Mouse (Mus musculus) left cerebral cortex, adult 2 months (tissue): Measurements from ENCODE around the gene Tnfsf14. TPM values are rescaled to one million over a fixed set of nuclear protein-coding genes. Genes with fewer than 3 reads are reported as not detected.

ENCODE experiments used
- DNase-seq, 2 experiments: peaks; one replicate each; pipeline ENCODE4 v3.0.0; 2021 to 2022; ENCODE audit warnings: low spot score in 2 of 2, mixed read lengths in 1 of 2; ENCODE audit errors: extremely low spot score in 1 of 2
- H3K27ac ChIP-seq: fragments of 200-600 bp; 2 replicates; pipeline ENCODE4 v1.8.1; 2022
- H3K4me3 ChIP-seq: fragments of 200-600 bp; 2 replicates; pipeline ENCODE4 v1.8.1; 2022
- CTCF ChIP-seq: fragments of 200-600 bp; IDR thresholded peaks from 2 replicates; pipeline ENCODE4 v1.8.1; 2022; ENCODE audit warnings: antibody characterized with exemption, mild to moderate bottlenecking, moderate library complexity
- intact Hi-C: fragments of 180-260 bp; cut with DNase I; formaldehyde crosslinking; loops from one replicate; pipeline ENCODE4 v1.15.1; 2025
- total RNA-seq, 2 experiments: library from RNA; stranded (reverse); gene quantifications; 2 replicates each; pipeline ENCODE4 v1.2.3; 2021

The Tnfsf14 gene
- total RNA-seq, 2 experiments from 2014 or later: not detected

- Histone ChIP-seq H3K27ac (no peak overlapping the region), H3K4me3 (no peak overlapping the region)
- intact Hi-C loops: no loop called here
- TF ChIP-seq CTCF: no peak
- no peak for DNase-seq
Observed at GRCm38 (mm10) chr17:57223313-57223712, 29.3 kb upstream of the Tnfsf14 start.

DNA sequence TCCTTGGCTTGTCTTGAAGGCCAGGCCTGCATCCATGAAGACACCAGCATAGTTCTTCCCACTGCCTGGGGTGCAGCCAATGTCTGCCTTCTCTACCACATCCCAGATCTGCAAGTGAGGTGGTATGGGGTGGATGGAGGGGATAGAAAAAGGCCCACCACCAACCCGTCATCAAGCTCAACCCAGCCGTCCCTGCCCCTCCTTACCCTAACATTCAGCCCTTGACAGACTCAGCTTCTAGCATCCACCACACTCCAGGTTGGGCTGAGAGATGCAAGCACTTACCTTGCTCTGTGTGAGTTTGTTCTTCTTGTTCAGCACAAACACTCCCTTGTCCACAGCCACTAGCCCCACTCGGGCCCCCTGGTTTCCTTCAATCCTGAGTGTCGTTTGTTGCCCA lies 27.9 kb upstream of the Tnfsf14 start:
- Histone ChIP-seq H3K27ac (no peak overlapping the region), H3K4me3 (no peak overlapping the region)
- intact Hi-C loops: no loop called here
- TF ChIP-seq CTCF: no peak
- no peak for DNase-seq

DNA sequence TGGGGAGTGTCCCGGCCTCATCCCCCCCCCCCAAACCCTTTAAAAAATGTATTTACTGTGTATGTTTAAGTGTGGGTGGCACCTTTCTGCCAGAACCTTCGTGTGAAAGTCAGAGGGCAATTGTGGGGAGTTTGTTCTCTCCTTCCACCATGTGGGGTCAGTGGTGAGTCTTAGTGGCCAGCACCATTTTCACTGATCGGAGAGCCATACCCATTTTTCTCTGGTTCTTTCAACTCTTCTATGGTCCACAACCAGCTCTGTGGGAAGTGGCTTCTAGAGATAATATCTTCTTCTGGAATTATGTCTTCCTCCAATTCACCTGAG lies 25.9 kb upstream of the Tnfsf14 start:
- H3K4me3 ChIP-seq: no peak overlapping the region
- H3K27ac ChIP-seq: no peak overlapping the region
- intact Hi-C loops: loop anchor here (1.0 to 2.0 kb wide), 2 partner anchors 57 to 115 kb away; no protein-coding TSS in a partner anchor
- TF ChIP-seq CTCF: peak; percentile 43
- DNase-seq: no peak

DNA sequence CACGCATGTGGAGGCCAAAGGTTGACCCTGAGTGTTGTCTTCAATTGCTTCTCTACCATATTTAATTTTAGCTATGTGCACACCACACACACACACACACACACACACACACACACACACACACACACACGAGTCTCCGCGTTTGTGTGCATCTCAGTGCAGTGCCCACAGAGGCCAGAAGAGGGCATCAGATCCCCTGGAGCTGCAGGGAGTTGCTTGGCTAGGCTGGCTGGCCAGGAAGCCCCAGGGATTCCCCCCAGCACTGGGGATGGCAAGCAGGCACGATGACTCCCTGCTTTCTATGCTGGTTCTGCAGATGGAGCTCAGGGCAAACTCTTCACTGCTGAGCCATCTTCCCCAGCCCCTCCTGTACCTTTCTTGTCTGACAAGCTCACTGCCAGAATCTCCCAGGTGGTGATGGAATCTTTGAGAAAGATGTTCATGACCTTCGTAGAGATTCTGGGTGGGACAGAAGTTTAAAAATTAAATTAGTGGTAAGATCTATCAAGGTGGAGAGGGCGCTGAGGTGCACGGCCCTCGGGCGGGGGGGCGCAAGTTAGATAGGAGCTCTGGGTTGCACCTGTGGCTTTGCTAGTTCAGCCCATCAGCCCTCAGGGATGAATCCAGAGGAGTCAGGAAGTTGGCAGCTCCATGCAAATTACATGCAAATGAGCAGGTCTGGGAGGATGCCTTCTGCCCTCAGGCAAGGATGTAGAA lies 25.3 kb upstream of the Tnfsf14 start:
- peak; percentile 48 to 69 for DNase-seq
- Histone ChIP-seq H3K27ac (no peak overlapping the region), H3K4me3 (no peak overlapping the region)
- TF ChIP-seq CTCF: peak; percentile 57
- intact Hi-C loops: loop anchor here (1.0 to 2.0 kb wide), 2 partner anchors 57 to 116 kb away; no protein-coding TSS in a partner anchor

GRCm38 (mm10) chr17:57218335-57218900 lies 24.4 kb upstream of the Tnfsf14 start:
- Histone ChIP-seq H3K4me3 (no peak overlapping the region), H3K27ac (no peak overlapping the region)
- intact Hi-C loops: loop anchor here (2.0 kb wide), 1 partner anchor 58 kb away; no protein-coding TSS in a partner anchor
- DNase-seq: no peak
- no peak for TF ChIP-seq CTCF

DNA sequence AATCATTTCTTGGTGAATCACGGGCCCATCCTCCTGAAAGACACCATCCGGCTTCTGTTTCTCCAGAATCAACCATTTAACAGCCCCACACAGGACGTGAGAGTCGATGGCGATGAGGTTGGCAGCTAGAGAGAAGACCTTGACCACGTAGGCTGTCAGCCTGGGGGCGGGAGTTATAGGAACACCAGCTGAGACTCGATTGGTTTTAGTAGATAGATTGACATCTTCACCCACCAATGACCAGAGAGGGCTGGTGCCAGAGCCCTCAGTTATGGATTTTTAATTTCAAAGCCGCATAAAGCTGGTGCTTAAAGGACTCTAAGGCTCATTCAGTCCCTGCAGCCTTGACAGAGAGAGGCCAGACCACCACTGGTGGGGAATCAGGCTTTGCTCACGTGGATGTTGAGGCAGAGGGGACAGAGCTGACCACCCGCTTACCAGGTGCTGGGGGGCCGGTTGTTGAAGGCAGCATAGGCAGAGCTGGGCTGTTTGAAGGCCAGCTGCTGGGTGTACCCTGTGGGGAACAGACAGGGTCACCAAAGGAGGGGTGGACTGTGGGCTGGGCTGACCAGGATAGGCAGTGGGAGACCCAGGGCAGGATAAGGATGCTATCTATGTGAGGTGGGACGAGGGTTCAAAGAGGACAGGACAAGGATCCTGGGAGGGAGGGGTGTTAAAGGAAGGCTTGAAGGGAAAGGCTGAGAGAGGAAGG lies 20.9 kb upstream of the Tnfsf14 start:
- intact Hi-C loops: no loop called here
- no peak overlapping the region for H3K27ac ChIP-seq
- no peak overlapping the region for H3K4me3 ChIP-seq
- no peak for TF ChIP-seq CTCF
- no peak for DNase-seq

GRCm38 (mm10) chr17:57211501-57211900 lies 17.5 kb upstream of the Tnfsf14 start:
- Histone ChIP-seq H3K27ac (no peak overlapping the region), H3K4me3 (no peak overlapping the region)
- no peak for TF ChIP-seq CTCF
- intact Hi-C loops: no loop called here
- no peak for DNase-seq

DNA sequence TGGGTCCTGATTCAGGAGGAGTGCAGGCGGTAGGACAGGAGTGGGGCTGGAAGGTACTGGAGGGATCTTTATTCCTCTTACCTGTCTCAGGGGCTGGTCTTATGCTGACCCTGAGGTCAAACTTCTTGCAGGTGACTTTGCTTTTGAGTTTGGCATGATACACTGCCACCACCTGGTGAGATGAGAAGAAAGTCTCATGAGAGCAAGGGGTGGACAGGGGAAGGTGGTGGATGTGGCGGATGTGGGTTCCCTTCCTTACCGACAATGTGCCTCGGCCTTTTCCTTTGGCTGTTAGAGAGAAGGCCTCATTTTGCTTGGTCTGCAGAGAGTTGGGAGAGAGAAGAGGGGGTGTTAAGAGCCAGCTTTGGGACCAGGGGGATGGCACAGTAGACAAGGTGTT lies 15.4 kb upstream of the Tnfsf14 start:
- Histone ChIP-seq H3K27ac (no peak overlapping the region), H3K4me3 (no peak overlapping the region)
- no peak; the same call in 1 of the 2 replicates for TF ChIP-seq CTCF
- intact Hi-C loops: no loop called here
- no peak for DNase-seq

DNA sequence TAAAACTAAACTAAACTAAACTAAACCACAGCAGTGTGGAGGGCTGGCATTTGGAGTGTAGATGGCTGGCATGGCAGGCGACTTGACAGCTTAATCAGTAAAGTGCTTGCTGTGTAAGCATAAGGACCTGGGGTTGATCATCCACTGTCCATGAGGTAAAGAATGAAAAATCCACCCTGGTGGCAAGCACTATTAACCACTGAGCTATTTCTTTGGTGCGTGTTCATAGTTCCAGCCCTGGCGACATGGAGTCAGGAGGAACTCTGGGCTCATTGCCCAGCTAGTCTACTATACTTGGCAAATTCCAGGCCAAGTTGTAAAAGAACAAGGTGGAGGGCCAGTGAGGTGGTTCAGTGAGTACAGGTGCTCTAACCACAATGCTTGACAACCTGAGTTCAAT lies 14.0 kb upstream of the Tnfsf14 start:
- intact Hi-C loops: no loop called here
- no peak for DNase-seq
- H3K27ac ChIP-seq: no peak overlapping the region
- H3K4me3 ChIP-seq: no peak overlapping the region
- no peak for TF ChIP-seq CTCF

DNA sequence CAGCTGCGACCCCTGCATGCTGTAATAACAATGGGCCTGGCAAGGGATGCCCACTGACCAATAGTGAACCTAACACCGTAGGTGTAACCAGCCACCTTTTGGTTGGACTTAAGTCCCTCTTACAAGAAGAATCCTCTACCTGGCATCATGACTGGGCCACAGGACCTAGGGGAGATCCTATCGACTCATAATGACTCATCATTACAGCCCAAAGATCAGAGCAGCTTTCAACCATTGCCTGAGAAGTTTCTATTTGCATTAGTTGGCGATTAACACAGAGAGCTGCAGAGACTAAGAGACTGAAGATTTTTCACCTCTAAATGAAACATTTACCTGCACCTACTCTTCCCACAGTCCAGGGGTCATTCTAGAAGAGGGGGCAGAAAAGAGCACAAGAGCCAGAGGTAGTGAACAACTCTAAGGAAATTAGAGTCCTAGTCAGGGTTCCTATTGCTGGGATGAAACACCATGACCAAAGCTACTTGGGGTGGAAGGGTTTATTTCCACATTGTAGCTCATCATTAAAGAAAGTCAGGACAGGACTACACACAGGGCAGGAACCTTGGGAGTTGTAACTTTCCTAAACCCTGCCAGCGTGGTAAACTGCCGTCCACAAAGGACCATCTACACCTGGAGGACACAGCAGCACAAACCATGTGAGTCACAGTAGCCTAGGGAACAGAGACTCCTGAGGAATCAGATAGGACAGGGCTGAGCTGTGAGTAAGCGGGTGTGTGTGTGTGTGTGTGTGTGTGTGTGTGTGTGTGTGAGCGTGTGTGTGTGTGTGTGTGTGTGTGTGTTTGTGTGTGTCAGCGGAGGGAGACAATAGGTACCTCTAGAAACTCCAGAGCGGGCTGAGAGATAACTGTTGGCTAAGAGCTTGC lies 8.1 kb upstream of the Tnfsf14 start:
- no peak overlapping the region for H3K4me3 ChIP-seq
- intact Hi-C loops: no loop called here
- no peak overlapping the region for H3K27ac ChIP-seq
- no peak for DNase-seq
- TF ChIP-seq CTCF: no peak

GRCm38 (mm10) chr17:57198252-57198651 lies 4.3 kb upstream of the Tnfsf14 start:
- no peak for DNase-seq
- TF ChIP-seq CTCF: no peak
- Histone ChIP-seq H3K27ac (no peak overlapping the region), H3K4me3 (no peak overlapping the region)
- intact Hi-C loops: no loop called here
